Mouse (Mus musculus) lung, adult 2 months (tissue): Measurements from ENCODE around the gene Kank4.

Experiments
- CTCF ChIP-seq: fragments of 200-500 bp; IDR thresholded peaks from 2 replicates; pipeline ENCODE4 v1.5.1; 2011; ENCODE audit warnings: mild to moderate bottlenecking, low read length, control low read depth; ENCODE audit not compliant: insufficient read depth
- POLR2A ChIP-seq: fragments of 200-500 bp; IDR thresholded peaks from 2 replicates; pipeline ENCODE4 v1.6.1; 2011; ENCODE audit warnings: low read depth, mild to moderate bottlenecking, control low read depth, low read length, borderline replicate concordance; ENCODE audit errors: extremely low read depth

GRCm38 (mm10) chr4:98726590-98727237, 90.6 kb downstream of the Kank4 start, which contains the start of gene L1td1:
- TF ChIP-seq POLR2A (no peak), CTCF (no peak)
